Mouse (Mus musculus) heart, postnatal 0 days (tissue): ENCODE results near the gene Rpl18a.

Experiments
- CTCF ChIP-seq: IDR thresholded peaks from 2 replicates; pipeline ENCODE4 v1.5.1; 2016; ENCODE audit warnings: antibody characterized with exemption, control low read depth, low read depth
- EP300 ChIP-seq: IDR thresholded peaks from 2 replicates; pipeline ENCODE4 v1.6.1; 2016; ENCODE audit warnings: antibody characterized with exemption, low read depth

GRCm38 (mm10) chr8:70845108-70845507 is 52.1 kb downstream of the Rpl18a start:
- TF ChIP-seq CTCF (no peak), EP300 (no peak)
